Mouse (Mus musculus) thymus, postnatal 14 days (tissue): ENCODE measurements around the gene Ahnak.

Source experiments
- DNase-seq: peaks from one replicate; pipeline ENCODE4 v3.0.0; 2021

Gene Ahnak

GRCm38 (mm10) chr19:8974638-8975037, 14.4 kb upstream of the Ahnak start:
- DNase-seq = no peak

- DNase-seq = no peak
Observed at GRCm38 (mm10) chr19:8975491-8975890, 13.6 kb upstream of the Ahnak start.

GRCm38 (mm10) chr19:8976535-8976934, 12.5 kb upstream of the Ahnak start:
- DNase-seq = peak; percentile 47

GRCm38 (mm10) chr19:8980771-8981170, 8.3 kb upstream of the Ahnak start:
- DNase-seq = no peak

- no peak for DNase-seq
Observed at GRCm38 (mm10) chr19:8981450-8982168, 7.5 kb upstream of the Ahnak start.

GRCm38 (mm10) chr19:8982303-8983149, 6.6 kb upstream of the Ahnak start:
- DNase-seq = no peak

- DNase-seq = no peak
Observed at GRCm38 (mm10) chr19:8983150-8983650, 5.9 kb upstream of the Ahnak start.

- peak; percentile 58 for DNase-seq
Observed at GRCm38 (mm10) chr19:8984255-8984868, 4.7 kb upstream of the Ahnak start.

- no peak for DNase-seq
Observed at GRCm38 (mm10) chr19:8985891-8986290, 3.2 kb upstream of the Ahnak start.

- DNase-seq = no peak
Observed at GRCm38 (mm10) chr19:8987816-8988215, 1.3 kb upstream of the Ahnak start.

GRCm38 (mm10) chr19:8988346-8989065, 578 bp upstream of the Ahnak start:
- no peak for DNase-seq

- DNase-seq = peak; percentile 67
Observed at GRCm38 (mm10) chr19:8989567-8990431, 715 bp downstream of the Ahnak start.

GRCm38 (mm10) chr19:8990432-8991102, 1.5 kb downstream of the Ahnak start:
- no peak for DNase-seq

- DNase-seq = no peak
Observed at GRCm38 (mm10) chr19:8991245-8991870, 2.3 kb downstream of the Ahnak start.

- DNase-seq = no peak
Observed at GRCm38 (mm10) chr19:8991871-8992735, 3.0 kb downstream of the Ahnak start.

GRCm38 (mm10) chr19:8992769-8993624, 3.9 kb downstream of the Ahnak start:
- peak; percentile 89 for DNase-seq

- DNase-seq = no peak
Observed at GRCm38 (mm10) chr19:8993625-8993912, 4.5 kb downstream of the Ahnak start.

GRCm38 (mm10) chr19:8994813-8995607, 5.9 kb downstream of the Ahnak start:
- no peak for DNase-seq
